Mouse (Mus musculus) left cerebral cortex, postnatal 14 days (tissue): ENCODE measurements around the gene Aph1a. TPM values are rescaled to one million over a fixed set of nuclear protein-coding genes. Genes with fewer than 3 reads are reported as not detected.
"Not testable (repeated sequence)": the region's sequence is repeated elsewhere in the genome, so short reads cannot be mapped to it uniquely, and the experiment has no call there.

Experiments used
- DNase-seq, 2 experiments: peaks; one replicate each; pipeline ENCODE4 v3.0.0; 2021 to 2022; ENCODE audit warnings: low spot score in 2 of 2, mixed read lengths in 1 of 2
- intact Hi-C: fragments of 180-260 bp; cut with DNase I; formaldehyde crosslinking; loops from one replicate; pipeline ENCODE4 v1.15.1; 2025
- total RNA-seq, 2 experiments: library from RNA; stranded (reverse); gene quantifications; 2 replicates each; pipeline ENCODE4 v1.2.3; 2021

The Aph1a gene
- total RNA-seq, 2 experiments from 2014 or later: 72.2 to 79.0 TPM

- intact Hi-C loops: no loop called here
- no peak for DNase-seq
Measured at GRCm38 (mm10) chr3:95905146-95905939, 11.6 kb downstream of the Aph1a start.

GRCm38 (mm10) chr3:95905940-95906492 is 12.2 kb downstream of the Aph1a start:
- peak in 1 of 2 experiments; percentile 56 for DNase-seq
- intact Hi-C loops: no loop called here

- intact Hi-C loops: loop anchor here (1.0 kb wide), 1 partner anchor 25 kb away; the partner anchor contains the start of gene Ciart
- DNase-seq: peak in 1 of 2 experiments; percentile 40
Measured at GRCm38 (mm10) chr3:95906860-95907259, 13.1 kb downstream of the Aph1a start.

GRCm38 (mm10) chr3:95907613-95908012 is 13.8 kb downstream of the Aph1a start:
- no peak for DNase-seq
- intact Hi-C loops: loop anchor here (1.0 kb wide), 1 partner anchor 25 kb away; the partner anchor contains the start of gene Ciart

GRCm38 (mm10) chr3:95914706-95915105 is 20.9 kb downstream of the Aph1a start:
- intact Hi-C loops: no loop called here
- DNase-seq: no peak

- no peak for DNase-seq
- intact Hi-C loops: no loop called here
Measured at GRCm38 (mm10) chr3:95916760-95917159, 23.0 kb downstream of the Aph1a start.

- DNase-seq, intact Hi-C loops: not testable (repeated sequence)
Measured at GRCm38 (mm10) chr3:95920532-95920931, 26.8 kb downstream of the Aph1a start.

GRCm38 (mm10) chr3:95923429-95923828 is 29.7 kb downstream of the Aph1a start:
- DNase-seq, intact Hi-C loops: not testable (repeated sequence)

GRCm38 (mm10) chr3:95924185-95924584 is 30.4 kb downstream of the Aph1a start:
- no peak for DNase-seq
- intact Hi-C loops: no loop called here

- intact Hi-C loops: no loop called here
- DNase-seq: no peak
Measured at GRCm38 (mm10) chr3:95925087-95925486, 31.3 kb downstream of the Aph1a start.

GRCm38 (mm10) chr3:95928261-95928657 is 34.5 kb downstream of the Aph1a start:
- intact Hi-C loops: no loop called here
- DNase-seq: no peak

- intact Hi-C loops: no loop called here
- DNase-seq: peak; percentile 97 to 99
Measured at GRCm38 (mm10) chr3:95928658-95929503, 35.1 kb downstream of the Aph1a start, which contains the start of gene Anp32e. Anp32e (plus strand) TSS chr3:95929246.

GRCm38 (mm10) chr3:95929581-95930470 is 36.1 kb downstream of the Aph1a start:
- intact Hi-C loops: no loop called here
- peak; percentile 24 to 31 for DNase-seq

GRCm38 (mm10) chr3:95930471-95930789 is 36.7 kb downstream of the Aph1a start:
- intact Hi-C loops: no loop called here

GRCm38 (mm10) chr3:95931471-95931870 is 37.7 kb downstream of the Aph1a start:
- DNase-seq: no peak
- intact Hi-C loops: no loop called here

More at GRCm38 (mm10) chr3:95930471-95930789, 36.7 kb downstream of the Aph1a start:
- DNase-seq: no peak

GRCm38 (mm10) chr3:95932157-95932556 is 38.4 kb downstream of the Aph1a start:
- intact Hi-C loops: no loop called here
- DNase-seq: no peak

GRCm38 (mm10) chr3:95932566-95932965 is 38.8 kb downstream of the Aph1a start:
- intact Hi-C loops: no loop called here
- DNase-seq: no peak

GRCm38 (mm10) chr3:95933111-95933750 is 39.5 kb downstream of the Aph1a start:
- DNase-seq: no peak
- intact Hi-C loops: no loop called here

- no peak for DNase-seq
- intact Hi-C loops: no loop called here
Measured at GRCm38 (mm10) chr3:95934448-95934847, 40.7 kb downstream of the Aph1a start.
